8 mouse cellular contexts compared by ENCODE assay signal in the genomic region with DNA sequence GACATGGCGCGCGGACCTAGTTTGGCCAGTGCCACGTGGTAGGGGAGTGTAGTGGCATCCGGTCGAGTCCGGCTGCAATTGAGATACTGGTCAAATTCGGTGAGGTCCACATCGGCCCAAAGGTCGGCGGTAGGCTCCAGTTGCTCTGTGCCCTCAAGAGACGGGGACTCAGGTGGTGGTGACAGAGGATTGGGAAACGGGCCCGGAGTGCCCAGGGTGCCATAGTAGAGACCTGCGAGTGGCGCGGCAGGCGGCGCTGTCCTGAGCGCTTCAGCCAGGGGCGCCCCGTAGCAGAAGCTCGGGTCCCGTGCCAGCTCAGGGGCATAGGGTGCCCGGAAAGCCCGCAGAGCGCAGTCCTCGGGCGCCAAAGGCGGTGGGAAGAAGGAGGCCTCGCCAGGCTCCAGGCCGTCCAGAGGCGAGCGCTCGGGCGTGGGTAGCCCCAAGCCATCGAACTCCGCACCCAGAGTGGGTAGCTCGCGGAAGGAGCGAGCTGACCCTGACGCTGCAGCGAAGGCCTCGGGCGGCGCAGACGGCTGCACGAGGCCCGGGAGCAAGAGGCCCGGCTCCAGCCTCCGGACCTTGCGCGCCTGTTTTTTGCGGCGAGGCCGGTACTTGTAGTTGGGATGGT. TPM values are rescaled to one million over a fixed set of nuclear protein-coding genes. Genes with fewer than 3 reads are reported as not detected.
DNase-seq lines count a peak whose midpoint lies in the region; ATAC-seq and TF ChIP-seq lines count a peak whose summit lies in the region.

No protein-coding gene starts in this region.

- H3K9me3 ChIP-seq in forebrain, embryonic 12.5 days = no peaks in the 10 kb centered on the region
- H3K9me3 ChIP-seq in kidney, embryonic 16.5 days (ENCODE audit: low read length) = no peaks in the 10 kb centered on the region; the same call in 1 of the 2 replicates
- H3K9me3 ChIP-seq in midbrain, embryonic 10.5 days (replicated peaks) = no peaks in the 10 kb centered on the region

- intact Hi-C loops in heart, adult 2 months (cut with DNase I) = loop anchor here (5.0 to 10.0 kb wide), 2 partner anchors 198 to 396 kb away; no protein-coding TSS in a partner anchor

- peak; percentile 54 for TF ChIP-seq CTCF in heart, adult 2 months (IDR thresholded peaks at IDR 0.05)

- peaks cover 4% of the 10 kb centered on the region; the same call in 1 of the 2 replicates for H3K27me3 ChIP-seq in heart, adult 2 months (ENCODE audit: control insufficient read depth, insufficient read depth, low read length)
- peaks cover 78% of the 10 kb centered on the region for H3K27me3 ChIP-seq in forebrain, embryonic 12.5 days
- peaks cover 53% of the 10 kb centered on the region for H3K27me3 ChIP-seq in kidney, embryonic 16.5 days (ENCODE audit: insufficient read depth, low read length)
- H3K27me3 ChIP-seq in midbrain, embryonic 10.5 days (ENCODE audit: low read depth, poor library complexity, severe bottlenecking) = peaks cover 79% of the 10 kb centered on the region

- WGBS in heart, adult 2 months = 3% methylated on average over 55 of the region's 56 CpGs
- 2% methylated on average over 56 of the region's 56 CpGs for WGBS in forebrain, embryonic 12.5 days
- WGBS in kidney, embryonic 16.5 days = 4% methylated on average over 56 of the region's 56 CpGs
- WGBS in midbrain, embryonic 10.5 days = 3% methylated on average over 56 of the region's 56 CpGs

- DNase-seq in heart, adult 2 months = peak; percentile 52 to 64
- DNase-seq in heart, adult 8-10 months (ENCODE audit: low spot score) = no peak
- DNase-seq in midbrain, embryonic 10.5 days (ENCODE audit: low spot score) = peak; percentile 52
- no peak for DNase-seq in urinary bladder, adult 18-20 months (ENCODE audit: low spot score in 2 of 2)
- DNase-seq in frontal cortex, postnatal 10 days (ENCODE audit: low spot score in 2 of 2) = no peak
- no peak for DNase-seq in retina, embryonic 14.5 days (ENCODE audit: low spot score)

- TF ChIP-seq EP300 in heart, adult 2 months (IDR thresholded peaks at IDR 0.05; ENCODE audit: insufficient read depth, low read depth, low read length) = 0 out of 2 replicates have a peak, but pooled peaks have one; percentile 5

- peak overlapping the region; percentile 63 for H3K4me3 ChIP-seq in heart, adult 2 months
- H3K4me3 ChIP-seq in forebrain, embryonic 12.5 days (replicated peaks) = peak overlapping the region; percentile 37
- peak overlapping the region; percentile 55 for H3K4me3 ChIP-seq in kidney, embryonic 16.5 days (ENCODE audit: low read length)
- peak overlapping the region; percentile 48 for H3K4me3 ChIP-seq in midbrain, embryonic 10.5 days

- peak overlapping the region; percentile 52 for H3K4me2 ChIP-seq in forebrain, embryonic 12.5 days
- H3K4me2 ChIP-seq in kidney, embryonic 16.5 days (replicated peaks; ENCODE audit: low read depth, low read length) = peak overlapping the region; percentile 72

- no peaks in the 10 kb centered on the region for H3K79me2 ChIP-seq in heart, adult 2 months (replicated peaks; ENCODE audit: control insufficient read depth, insufficient read depth, low read length)

- peaks cover 14% of the 10 kb centered on the region for H3K4me1 ChIP-seq in heart, adult 2 months (ENCODE audit: control insufficient read depth, insufficient read depth, low read length)
- H3K4me1 ChIP-seq in forebrain, embryonic 12.5 days = peaks cover 27% of the 10 kb centered on the region
- H3K4me1 ChIP-seq in kidney, embryonic 16.5 days (ENCODE audit: insufficient read depth, low read length) = peaks cover 21% of the 10 kb centered on the region
- H3K4me1 ChIP-seq in midbrain, embryonic 10.5 days = peaks cover 40% of the 10 kb centered on the region

- peaks cover 2% of the 10 kb centered on the region; the same call in 1 of the 2 replicates for H3K36me3 ChIP-seq in heart, adult 2 months (ENCODE audit: control insufficient read depth, insufficient read depth, low read length)
- no peaks in the 10 kb centered on the region for H3K36me3 ChIP-seq in forebrain, embryonic 12.5 days (replicated peaks)
- H3K36me3 ChIP-seq in kidney, embryonic 16.5 days (ENCODE audit: insufficient read depth, low read length) = no peaks in the 10 kb centered on the region
- no peaks in the 10 kb centered on the region for H3K36me3 ChIP-seq in midbrain, embryonic 10.5 days

- ATAC-seq in forebrain, embryonic 12.5 days (ENCODE audit: low FRiP score) = no peak
- peak; percentile 27; the same call in 1 of the 2 replicates for ATAC-seq in kidney, embryonic 16.5 days (ENCODE audit: low FRiP score, low TSS enrichment)

- H3K9ac ChIP-seq in heart, adult 2 months (ENCODE audit: low read depth, low read length) = peak overlapping the region; percentile 97
- no peak overlapping the region for H3K9ac ChIP-seq in forebrain, embryonic 12.5 days
- peak overlapping the region; percentile 60 for H3K9ac ChIP-seq in kidney, embryonic 16.5 days (replicated peaks; ENCODE audit: low read length)

- H3K27ac ChIP-seq in heart, adult 2 months = peak overlapping the region; percentile 93
- no peak overlapping the region for H3K27ac ChIP-seq in forebrain, embryonic 12.5 days
- H3K27ac ChIP-seq in kidney, embryonic 16.5 days (ENCODE audit: low read length) = peak overlapping the region; percentile 51
- H3K27ac ChIP-seq in midbrain, embryonic 10.5 days (replicated peaks) = no peak overlapping the region

- TF ChIP-seq POLR2A in heart, adult 2 months (IDR thresholded peaks at IDR 0.05; ENCODE audit: insufficient read depth, low read depth, low read length) = 0 out of 2 replicates have a peak, but pooled peaks have one; percentile 20

RNA-seq across cellular contexts. Expression of a gene that starts 1.0 kb away (rescaled TPM):
- total RNA-seq in heart, adult 2 months (2021) = 10 to 100 TPM; 37.8 to 46.2 TPM
- 74.4 and 105 TPM in 2 replicates for polyA plus RNA-seq in heart, adult 2 months (2012; rRNA removed)
- 10 to 100 TPM; 21.4 to 53.8 (median 48.1) TPM for total RNA-seq in heart, adult 8-10 months (2022)
- polyA plus RNA-seq in forebrain, embryonic 12.5 days (2016; fragmentation: Nextera tagmentation; extraction: Ambion mirVana) = 14.1 and 15.2 TPM in 2 replicates
- polyA plus RNA-seq in kidney, embryonic 16.5 days (2015; fragmentation: Nextera tagmentation; extraction: Ambion mirVana) = 61.6 and 65.2 TPM in 2 replicates
- 17.6 and 18.8 TPM in 2 replicates for polyA plus RNA-seq in midbrain, embryonic 10.5 days (2016; fragmentation: Nextera tagmentation; extraction: Ambion mirVana)

RNA-seq across cellular contexts. Expression of a gene that starts 9.7 kb away (rescaled TPM):
- total RNA-seq in heart, adult 2 months (2021) = 1 to 10 TPM; 4.3 to 6.0 TPM
- 10.4 and 13.4 TPM in 2 replicates for polyA plus RNA-seq in heart, adult 2 months (2012; rRNA removed)
- total RNA-seq in heart, adult 8-10 months (2022) = 1 to 10 TPM; 5.3 to 8.0 (median 7.2) TPM
- 23.2 and 28.2 TPM in 2 replicates for polyA plus RNA-seq in forebrain, embryonic 12.5 days (2016; fragmentation: Nextera tagmentation; extraction: Ambion mirVana)
- 29.3 and 29.9 TPM in 2 replicates for polyA plus RNA-seq in kidney, embryonic 16.5 days (2015; fragmentation: Nextera tagmentation; extraction: Ambion mirVana)
- polyA plus RNA-seq in midbrain, embryonic 10.5 days (2016; fragmentation: Nextera tagmentation; extraction: Ambion mirVana) = 14.5 and 18.0 TPM in 2 replicates

RNA-seq across cellular contexts. Expression of a gene that starts 13.6 kb away (rescaled TPM):
- not detected for total RNA-seq in heart, adult 2 months (2021)
- polyA plus RNA-seq in heart, adult 2 months (2012; rRNA removed) = 0.21 TPM in 1 of 2 replicates, not detected in the other
- total RNA-seq in heart, adult 8-10 months (2022) = not detected
- 0.28 TPM in 1 of 2 replicates, not detected in the other for polyA plus RNA-seq in forebrain, embryonic 12.5 days (2016; fragmentation: Nextera tagmentation; extraction: Ambion mirVana)
- 0.21 and 0.49 TPM in 2 replicates for polyA plus RNA-seq in kidney, embryonic 16.5 days (2015; fragmentation: Nextera tagmentation; extraction: Ambion mirVana)
- 0.19 and 0.32 TPM in 2 replicates for polyA plus RNA-seq in midbrain, embryonic 10.5 days (2016; fragmentation: Nextera tagmentation; extraction: Ambion mirVana)

RNA-seq across cellular contexts. Expression of a gene that starts 23.4 kb away (rescaled TPM):
- total RNA-seq in heart, adult 2 months (2021) = 1 to 10 TPM; 6.7 to 8.0 TPM
- polyA plus RNA-seq in heart, adult 2 months (2012; rRNA removed) = 22.8 and 24.5 TPM in 2 replicates
- total RNA-seq in heart, adult 8-10 months (2022) = 1 to 10 TPM; 3.7 to 8.9 (median 4.9) TPM
- 47.5 and 47.6 TPM in 2 replicates for polyA plus RNA-seq in forebrain, embryonic 12.5 days (2016; fragmentation: Nextera tagmentation; extraction: Ambion mirVana)
- polyA plus RNA-seq in kidney, embryonic 16.5 days (2015; fragmentation: Nextera tagmentation; extraction: Ambion mirVana) = 67.7 and 72.1 TPM in 2 replicates
- polyA plus RNA-seq in midbrain, embryonic 10.5 days (2016; fragmentation: Nextera tagmentation; extraction: Ambion mirVana) = 74.5 and 81.1 TPM in 2 replicates

RNA-seq across cellular contexts. Expression of a gene that starts 27.8 kb away (rescaled TPM):
- not detected for total RNA-seq in heart, adult 2 months (2021)
- 0.27 TPM in 1 of 2 replicates, not detected in the other for polyA plus RNA-seq in heart, adult 2 months (2012; rRNA removed)
- not detected for total RNA-seq in heart, adult 8-10 months (2022)
- not detected in 2 replicates for polyA plus RNA-seq in forebrain, embryonic 12.5 days (2016; fragmentation: Nextera tagmentation; extraction: Ambion mirVana)
- not detected in 2 replicates for polyA plus RNA-seq in kidney, embryonic 16.5 days (2015; fragmentation: Nextera tagmentation; extraction: Ambion mirVana)
- not detected in 2 replicates for polyA plus RNA-seq in midbrain, embryonic 10.5 days (2016; fragmentation: Nextera tagmentation; extraction: Ambion mirVana)

Comparison
In these comparisons a context has a peak if more than half of its experiments do, and no peak if none do; other contexts are left out.
1. DNase-seq: peak in heart, adult 2 months (2 of 2) and midbrain, embryonic 10.5 days (single experiment); none in heart, adult 8-10 months (single experiment), urinary bladder, adult 18-20 months (0 of 2), frontal cortex, postnatal 10 days (0 of 2) and retina, embryonic 14.5 days (single experiment).
2. H3K27ac ChIP-seq: peak in heart, adult 2 months (single experiment) and kidney, embryonic 16.5 days (single experiment); none in forebrain, embryonic 12.5 days (single experiment) and midbrain, embryonic 10.5 days (single experiment).
3. Peak in every context shown above with its lines, with median percentiles within 50 percentile points of each other: H3K4me3 ChIP-seq.